Mouse (Mus musculus) spleen, adult 2 months (tissue): Measurements from ENCODE around the gene Gm49396.

Source experiments
- CTCF ChIP-seq: fragments of 200-500 bp; IDR thresholded peaks from 2 replicates; pipeline ENCODE4 v1.5.1; 2011; ENCODE audit warnings: mild to moderate bottlenecking, inconsistent platforms; ENCODE audit not compliant: insufficient read depth, insufficient read length, insufficient replicate concordance; ENCODE audit errors: extremely low read depth
- POLR2A ChIP-seq: fragments of 200-500 bp; IDR thresholded peaks from 2 replicates; pipeline ENCODE4 v1.6.1; 2011; ENCODE audit warnings: low read depth, low read length, inconsistent platforms

DNA sequence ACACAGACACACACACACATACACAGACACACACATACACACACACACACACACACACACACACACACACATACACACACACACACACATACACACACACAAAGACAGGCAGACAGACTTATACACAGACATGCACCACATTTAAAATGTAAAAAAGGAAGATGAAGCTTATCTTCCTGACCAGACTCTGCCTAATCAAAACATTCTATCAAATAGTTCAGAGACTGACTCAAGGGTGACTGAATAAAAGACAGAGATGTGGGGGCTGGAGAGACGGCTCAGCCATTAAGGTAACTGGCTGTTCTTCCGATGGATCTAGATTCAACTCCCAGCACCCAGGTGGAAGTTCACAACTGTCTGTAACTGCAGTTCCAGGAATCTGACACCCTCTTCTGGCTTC lies 18.8 kb upstream of the Gm49396 start:
- TF ChIP-seq CTCF (no peak), POLR2A (no peak)
